Mouse (Mus musculus): ENCODE data around the gene Zfpm1.

Gene Zfpm1

DNA sequence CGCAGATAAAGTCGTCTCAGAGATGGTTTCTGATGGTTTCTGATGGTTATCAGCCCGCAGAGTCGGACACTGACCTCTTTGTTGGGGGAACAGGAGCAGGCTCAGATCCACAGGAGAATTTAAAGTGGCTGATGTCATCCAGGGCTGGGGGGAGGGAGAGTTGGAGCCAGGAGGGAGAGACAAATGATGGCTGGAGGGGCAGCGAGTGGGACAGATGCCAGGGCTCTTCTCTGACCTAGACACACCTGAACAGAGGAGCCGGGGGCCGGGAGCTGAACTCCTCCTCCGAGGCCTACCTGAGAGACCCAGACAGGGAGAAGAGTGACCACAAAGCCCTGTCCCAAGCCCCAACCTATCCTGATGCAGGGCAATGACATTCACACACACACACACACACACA is 47.1 kb downstream of the Zfpm1 start:
- no peak for DNase-seq (ENCODE audit: low read depth)

DNA sequence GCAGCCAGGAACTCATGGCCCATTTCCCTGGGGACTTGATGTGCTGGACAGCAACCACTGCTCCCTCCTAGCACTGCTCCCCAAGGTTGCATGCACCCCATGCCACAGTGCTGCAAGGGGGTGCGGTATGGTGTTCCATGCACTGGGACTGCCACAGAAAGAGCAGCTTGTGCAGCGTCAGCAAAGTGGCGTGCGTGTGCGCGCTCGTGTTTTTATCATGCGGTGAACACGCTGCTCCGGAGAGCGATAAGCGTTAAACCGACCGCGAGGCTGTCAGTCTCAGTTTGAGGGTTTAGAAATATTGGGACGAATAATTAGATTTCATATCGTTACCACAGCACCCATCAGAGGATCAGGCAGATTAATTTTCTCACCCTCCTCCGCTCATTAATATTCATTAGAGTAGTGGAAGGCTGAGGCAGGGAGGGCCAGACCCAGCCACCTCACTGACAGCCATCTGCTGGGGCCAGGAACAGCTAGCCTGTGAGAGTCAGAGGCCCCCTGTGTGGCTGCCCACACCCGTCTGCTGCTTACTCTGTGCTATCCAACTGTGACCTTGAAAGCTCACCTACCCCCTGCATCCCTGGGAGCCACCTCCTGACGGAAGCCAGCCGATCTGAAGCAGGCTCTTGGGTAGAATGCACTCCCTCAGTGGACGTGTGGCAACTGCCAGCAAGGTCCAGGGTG is 47.8 kb downstream of the Zfpm1 start:
- DNase-seq (ENCODE audit: low read depth) = no peak

DNA sequence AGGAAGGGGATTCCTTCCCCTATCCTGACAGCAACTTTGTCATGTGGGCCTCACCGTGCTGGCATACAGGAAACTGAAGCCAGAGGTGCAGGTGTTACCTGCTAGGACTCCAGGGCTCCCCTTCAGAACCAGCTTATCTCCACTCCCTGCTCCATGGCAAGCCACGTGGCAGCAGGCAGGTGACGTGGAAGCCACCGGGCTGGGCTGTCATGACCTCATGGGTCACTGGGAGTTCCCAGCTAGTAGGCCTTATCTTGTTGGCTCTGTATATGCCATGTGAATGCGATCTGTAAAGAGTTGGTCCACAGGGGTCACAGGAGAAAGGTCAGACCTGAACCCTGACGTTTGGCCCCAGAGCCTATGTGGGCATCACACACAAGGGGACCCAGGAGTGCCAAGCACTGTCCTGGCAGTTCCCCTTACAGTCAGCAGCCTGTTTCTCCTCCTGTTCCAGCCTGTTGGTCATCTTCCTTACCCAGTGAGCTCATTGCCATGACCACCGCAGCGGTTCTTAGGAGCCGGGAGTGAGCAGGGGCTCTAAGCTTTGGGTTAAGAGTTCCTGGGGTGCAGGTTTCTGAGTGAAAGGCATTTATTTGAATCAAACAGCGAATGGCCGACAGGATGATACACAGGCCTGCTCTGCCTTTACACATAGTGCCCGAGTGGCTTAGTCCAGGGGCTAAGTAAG is 48.6 kb downstream of the Zfpm1 start:
- DNase-seq (ENCODE audit: low read depth) = no peak

DNA sequence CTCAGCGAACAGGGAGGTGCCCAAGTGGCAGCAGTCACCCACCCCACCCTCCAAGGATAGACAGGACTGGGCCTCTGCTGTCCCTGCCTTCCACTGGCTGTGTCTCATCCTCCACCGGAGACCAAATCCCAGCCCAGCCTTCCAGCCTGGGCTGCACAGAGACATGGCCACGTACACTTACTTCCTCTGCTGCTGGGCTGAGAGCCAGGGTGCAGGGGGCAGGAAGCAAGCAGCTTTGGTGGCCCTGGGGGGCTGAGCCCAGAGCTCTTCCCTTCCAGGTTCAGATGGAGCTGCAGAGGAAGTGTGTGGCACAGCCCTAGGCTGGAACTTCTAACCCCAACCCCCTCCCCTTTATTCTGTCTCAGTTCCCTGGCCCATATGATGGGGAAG is 49.2 kb downstream of the Zfpm1 start:
- no peak for DNase-seq (ENCODE audit: low read depth)

DNA sequence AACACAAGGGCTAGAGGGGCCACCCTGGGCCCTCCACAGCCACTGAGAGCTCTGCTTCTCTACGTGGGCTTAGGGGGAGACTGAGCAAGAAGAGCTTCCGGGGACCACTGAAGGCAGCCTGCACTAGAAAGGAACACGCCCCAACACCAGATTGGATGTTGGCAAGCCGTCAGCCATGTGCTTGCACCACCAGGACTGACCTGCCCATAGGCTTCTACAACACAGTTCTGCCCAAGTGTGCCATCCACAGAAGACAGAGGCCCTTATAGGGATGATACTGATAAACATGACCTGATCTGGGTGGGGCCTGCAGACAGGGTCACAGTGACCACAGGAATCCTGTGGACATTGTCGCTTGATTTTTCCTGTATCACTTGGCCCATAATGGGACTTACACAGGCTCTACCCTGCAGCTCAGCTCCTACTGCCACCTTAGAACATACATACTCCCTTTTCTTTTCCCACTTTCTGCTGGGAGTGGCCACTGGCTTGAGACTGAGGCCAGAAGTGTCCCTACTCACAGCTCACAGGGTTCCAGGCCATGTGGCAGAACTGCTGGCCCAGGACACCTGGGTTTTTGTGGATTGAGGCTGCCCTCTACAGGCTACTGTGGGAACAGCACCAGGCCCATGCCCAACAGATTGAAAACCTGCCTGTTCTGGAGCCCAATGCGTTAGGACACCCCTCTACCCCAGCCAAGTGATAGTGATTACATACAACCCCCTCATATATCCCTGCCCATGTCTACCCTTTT is 51.0 kb downstream of the Zfpm1 start:
- DNase-seq (ENCODE audit: low read depth) = no peak

DNA sequence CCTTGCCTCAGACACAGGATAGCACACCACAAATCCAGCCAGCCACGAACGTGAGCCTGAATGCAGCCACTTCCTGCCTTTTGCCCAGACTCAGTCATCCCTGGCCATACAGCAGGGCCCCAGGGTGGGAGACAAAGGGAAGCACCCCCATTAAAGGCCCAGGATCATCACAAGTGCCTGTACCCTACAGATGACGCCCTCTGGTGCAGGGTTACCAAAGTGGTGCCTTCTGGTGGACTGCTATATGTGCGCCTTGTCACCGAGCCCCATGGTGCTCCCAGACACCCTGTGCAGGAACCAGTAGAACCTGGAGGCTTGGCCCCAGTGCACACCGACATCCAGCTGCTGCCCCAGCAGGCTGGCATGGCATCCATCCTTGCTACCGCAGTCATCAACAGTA is 51.6 kb downstream of the Zfpm1 start:
- DNase-seq (ENCODE audit: low read depth) = no peak

DNA sequence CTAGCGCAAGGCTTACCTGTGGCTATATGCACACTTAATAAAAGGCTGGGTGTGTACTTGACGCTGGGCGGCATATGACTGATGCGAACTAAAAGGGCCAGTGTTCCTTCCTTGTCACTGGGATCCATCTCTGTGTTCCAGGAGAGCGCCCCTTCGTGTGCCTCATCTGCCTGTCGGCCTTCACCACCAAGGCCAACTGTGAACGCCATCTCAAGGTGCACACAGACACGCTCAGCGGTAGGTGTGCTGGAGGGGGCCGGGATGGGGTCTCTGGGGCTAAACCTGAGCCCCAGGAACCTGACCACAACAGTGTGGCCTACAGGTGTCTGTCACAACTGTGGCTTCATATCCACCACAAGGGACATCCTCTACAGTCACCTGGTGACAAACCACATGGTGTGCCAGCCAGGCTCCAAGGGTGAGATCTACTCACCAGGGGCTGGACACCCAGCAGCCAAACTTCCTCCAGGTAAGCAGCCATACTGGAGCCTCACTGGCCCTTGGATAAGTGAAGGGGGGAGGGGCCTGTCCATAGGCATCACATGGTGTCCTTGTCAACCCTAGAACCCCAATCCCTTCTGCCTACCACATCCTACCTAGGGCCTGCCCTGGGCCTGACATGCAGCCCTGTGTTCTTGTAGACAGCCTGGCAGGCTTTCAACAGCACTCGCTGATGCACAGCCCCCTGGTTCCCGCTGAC is 53.0 kb downstream of the Zfpm1 start:
- DNase-seq (ENCODE audit: low read depth) = no peak

DNA sequence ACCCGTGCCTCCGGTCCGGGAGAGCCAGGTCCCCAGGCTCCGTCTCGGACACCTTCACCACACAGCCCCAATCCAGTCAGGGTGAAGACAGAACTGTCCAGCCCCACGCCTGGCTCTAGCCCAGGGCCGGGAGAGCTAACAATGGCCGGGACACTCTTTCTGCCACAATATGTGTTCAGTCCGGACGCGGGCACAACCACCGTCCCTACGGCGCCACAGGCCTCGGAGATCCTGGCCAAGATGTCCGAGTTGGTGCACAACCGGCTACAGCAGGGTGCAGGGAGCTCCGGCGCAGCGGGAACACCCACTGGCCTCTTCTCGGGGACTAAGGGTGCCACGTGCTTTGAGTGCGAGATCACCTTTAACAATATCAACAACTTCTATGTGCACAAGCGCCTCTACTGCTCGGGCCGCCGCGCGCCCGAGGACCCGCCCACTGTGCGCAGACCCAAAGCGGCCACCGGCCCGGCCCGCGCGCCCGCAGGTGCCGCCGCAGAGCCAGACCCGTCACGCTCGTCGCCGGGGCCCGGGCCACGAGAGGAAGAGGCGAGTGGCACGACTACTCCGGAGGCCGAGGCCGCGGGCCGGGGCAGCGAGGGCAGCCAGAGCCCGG is 53.8 kb downstream of the Zfpm1 start:
- no peak for DNase-seq (ENCODE audit: low read depth)

DNA sequence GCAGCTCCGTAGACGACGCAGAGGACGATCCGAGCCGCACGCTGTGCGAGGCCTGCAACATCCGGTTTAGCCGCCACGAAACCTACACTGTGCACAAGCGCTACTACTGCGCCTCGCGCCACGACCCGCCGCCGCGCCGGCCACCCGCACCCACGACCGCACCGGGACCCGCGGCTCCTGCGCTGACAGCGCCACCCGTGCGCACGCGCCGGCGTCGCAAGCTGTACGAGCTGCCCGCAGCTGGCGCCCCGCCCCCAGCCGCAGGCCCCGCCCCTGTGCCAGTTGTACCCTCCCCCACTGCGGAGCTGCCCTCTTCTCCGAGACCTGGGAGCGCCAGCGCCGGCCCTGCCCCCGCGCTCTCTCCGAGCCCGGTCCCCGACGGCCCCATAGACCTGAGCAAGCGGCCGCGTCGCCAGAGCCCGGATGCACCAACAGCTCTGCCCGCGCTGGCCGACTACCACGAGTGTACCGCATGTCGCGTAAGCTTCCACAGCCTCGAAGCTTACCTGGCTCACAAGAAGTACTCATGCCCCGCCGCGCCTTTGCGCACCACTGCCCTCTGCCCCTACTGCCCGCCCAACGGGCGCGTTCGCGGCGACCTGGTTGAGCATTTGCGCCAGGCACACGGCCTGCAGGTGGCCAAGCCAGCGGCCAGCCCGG is 54.4 kb downstream of the Zfpm1 start:
- no peak for DNase-seq (ENCODE audit: low read depth)

DNA sequence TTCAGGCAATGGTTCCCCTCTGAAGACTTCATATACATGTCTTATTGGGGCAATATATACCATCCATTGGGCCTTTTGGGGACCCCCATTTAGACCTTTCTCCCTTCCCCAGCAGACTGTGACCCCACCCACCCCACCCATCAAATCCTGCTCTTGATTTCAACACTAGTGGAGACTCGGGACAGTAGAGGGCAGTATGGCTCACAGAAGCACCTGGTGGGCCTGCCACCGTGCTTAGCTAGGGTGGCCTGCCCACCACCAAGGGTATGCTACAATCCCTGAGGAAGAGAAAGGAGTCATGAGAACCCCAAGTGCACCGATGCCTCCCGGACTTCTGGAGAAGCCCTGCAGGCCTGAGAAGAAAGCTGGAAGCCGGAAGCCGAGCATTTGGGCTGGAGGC is 56.9 kb downstream of the Zfpm1 start:
- DNase-seq (ENCODE audit: low read depth) = no peak

DNA sequence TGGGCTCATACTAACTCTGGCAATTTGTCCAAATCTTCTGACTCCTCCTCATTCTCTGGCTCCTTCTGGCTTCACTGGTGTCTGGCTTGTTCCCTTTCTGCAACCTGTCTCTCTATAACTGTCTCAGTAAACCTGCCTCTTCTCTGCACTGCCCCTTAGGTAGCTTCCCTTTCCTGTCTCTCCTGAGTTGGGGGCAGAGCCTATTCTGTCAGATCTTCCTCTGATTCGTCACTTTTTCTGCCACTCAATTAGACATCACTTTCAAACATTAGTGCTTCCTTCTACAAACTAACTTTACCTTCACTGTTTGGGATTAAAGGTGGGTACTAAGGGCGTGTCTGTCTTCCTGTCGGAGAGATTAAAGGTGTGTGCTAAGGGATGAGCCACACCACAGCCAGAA is 58.8 kb downstream of the Zfpm1 start:
- no peak for DNase-seq (ENCODE audit: low read depth)

DNA sequence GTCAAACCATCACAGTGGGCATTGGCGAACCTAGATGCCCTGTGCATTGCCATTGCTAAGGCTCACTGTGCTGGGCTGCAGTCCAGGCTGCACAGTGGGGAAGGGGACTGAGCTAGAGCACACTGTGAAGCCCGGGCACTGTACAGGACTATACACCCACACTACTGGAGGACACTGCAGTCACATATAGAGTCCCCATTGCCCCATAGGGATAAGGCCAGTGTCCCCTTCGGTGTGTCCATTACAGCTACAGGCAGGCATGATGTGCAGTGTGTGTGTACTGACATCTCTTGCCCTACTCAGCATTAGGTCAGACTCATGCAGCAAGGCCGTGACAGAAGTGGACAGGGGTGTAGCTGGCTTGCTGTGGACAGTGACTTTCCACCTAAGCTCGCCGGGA is 59.8 kb downstream of the Zfpm1 start:
- no peak for DNase-seq (ENCODE audit: low read depth)

DNA sequence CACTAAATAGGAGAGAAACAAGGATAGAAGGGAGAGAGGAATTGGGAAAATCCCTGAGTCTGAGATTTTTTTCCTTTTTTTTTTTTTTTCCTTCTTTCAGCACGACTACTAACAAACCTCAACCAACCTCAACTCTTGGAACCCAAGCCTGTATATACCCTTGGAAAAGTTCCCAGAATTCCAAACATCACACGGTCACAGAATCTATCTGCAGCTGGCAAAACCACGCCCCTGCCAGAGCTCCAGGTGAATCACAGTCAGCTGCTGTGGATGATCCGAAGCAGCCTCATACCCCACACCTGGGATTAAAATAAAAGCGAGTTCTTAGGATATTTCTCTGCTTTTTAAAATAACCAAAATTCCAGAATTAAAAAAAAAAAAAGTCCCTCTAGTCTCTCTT is 60.4 kb downstream of the Zfpm1 start:
- DNase-seq (ENCODE audit: low read depth) = no peak

DNA sequence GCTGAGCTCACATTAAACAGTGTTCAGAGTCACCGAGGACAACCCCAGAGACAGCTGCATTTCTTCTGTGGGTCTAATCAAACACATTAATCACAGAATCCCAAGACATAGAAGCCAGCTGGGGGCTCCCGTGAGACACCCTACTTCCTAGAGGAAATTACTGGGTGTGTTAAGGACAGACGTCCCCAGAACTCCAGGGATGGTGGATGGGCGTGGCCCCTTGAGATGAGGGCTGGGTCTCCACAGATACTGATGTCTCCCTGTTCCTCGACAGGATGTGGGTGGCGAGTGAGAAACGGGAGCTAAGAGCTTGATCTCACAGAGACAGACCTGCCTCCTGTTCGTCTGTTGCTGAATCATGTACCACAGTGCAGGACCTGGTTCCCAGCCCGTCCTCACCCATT is 60.9 kb downstream of the Zfpm1 start:
- DNase-seq (ENCODE audit: low read depth) = no peak

DNA sequence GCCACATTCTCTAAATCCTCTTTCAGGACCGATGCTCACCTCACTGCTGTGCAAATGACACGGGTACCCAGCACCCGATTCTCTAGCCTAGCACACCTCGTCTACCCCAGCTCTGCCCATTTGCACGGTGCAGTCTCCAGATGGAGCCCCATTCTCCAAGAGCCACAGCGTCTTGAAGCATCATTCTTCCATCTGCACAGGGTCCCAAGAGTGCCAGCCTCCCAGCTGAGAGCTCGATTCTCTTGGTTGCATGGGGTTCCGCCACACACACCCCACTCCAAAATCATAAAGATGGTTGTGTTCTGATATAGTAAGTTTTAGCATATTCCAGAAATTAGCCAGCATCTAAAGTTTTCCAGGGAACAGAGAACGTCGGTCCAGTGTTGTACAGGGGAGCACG is 61.4 kb downstream of the Zfpm1 start:
- DNase-seq (ENCODE audit: low read depth) = no peak

DNA sequence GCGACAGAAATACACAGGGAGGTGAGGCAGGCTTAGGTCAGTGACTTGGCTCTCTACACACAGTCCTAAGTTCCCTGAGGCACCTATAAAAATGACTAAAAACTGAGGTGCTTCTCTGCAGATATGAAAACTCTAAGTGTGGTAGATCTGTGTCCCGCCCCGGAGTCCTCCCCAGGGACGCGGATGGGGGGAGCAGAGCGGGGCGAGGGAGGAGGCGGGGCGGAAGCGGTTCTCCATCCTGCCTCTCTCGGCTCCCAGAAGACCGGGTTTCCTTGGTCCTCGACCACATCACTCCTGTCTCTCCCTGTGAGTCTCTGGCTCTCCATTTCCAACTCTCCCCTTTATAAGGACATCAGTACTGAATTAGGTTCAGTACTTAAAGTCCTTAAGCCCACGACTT is 61.8 kb downstream of the Zfpm1 start:
- DNase-seq (ENCODE audit: low read depth) = no peak

DNA sequence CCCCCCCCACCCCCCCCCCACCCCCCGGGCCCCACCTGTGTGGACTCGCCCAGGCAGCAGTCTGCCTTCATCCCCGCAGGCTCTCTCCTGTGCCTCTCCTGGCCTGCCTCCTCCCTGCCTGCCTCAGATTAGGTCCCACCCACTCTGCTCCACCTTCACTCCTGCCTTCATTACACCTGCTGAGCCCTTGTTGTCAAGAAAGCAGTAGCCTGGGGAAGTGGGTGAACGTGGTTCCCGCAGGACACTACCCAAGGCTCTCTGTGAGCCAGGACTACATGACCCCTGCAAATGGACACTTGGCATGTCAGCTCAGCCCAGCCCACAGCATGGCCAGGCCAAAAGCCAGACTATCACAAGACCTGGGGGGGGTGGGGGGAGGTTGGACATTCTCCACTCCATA is 62.3 kb downstream of the Zfpm1 start:
- DNase-seq (ENCODE audit: low read depth) = no peak

DNA sequence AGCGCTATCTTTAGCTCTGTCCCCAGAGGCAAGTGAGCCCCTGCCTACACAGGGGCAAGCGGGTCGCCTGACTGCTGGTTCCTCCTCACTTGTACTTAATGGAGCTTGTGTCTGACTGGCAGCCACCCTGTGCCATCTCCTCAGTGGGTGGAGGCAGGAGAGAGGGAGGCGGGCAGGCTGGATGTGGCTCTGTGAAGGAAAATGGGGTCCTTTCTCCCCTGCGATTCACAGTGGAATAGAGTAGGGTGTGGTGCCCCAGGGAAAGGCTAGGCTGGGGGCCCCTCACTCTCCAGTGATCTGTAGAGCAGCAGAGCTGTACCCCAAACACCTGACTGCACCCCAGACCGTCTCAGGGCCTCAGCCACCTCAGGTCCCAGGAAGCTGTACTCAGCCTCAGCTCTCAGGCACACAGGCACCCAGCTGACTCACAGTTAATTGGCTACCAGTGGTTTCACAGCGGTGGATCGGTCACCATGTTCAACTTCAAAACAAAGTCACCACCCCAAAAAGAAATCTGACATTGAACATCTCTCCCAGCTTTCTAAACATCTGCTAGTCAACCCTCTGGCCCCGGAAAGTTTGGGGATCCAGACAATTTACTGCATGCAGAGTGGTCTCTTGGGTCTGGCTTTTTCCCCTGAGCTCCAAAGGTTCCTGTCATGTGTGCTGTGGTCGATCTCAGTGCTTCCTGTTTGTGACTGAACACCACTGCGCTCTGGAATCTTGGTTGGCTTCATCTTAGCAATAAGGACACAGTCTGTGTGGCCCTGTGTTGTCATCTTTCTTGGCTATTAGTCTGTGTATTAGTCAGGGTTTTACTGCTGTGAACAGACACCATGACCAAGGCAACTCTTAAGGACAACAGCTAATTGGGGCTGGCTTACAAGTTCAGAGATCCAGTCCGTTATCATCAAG is 63.5 kb downstream of the Zfpm1 start:
- no peak for DNase-seq (ENCODE audit: low read depth)

DNA sequence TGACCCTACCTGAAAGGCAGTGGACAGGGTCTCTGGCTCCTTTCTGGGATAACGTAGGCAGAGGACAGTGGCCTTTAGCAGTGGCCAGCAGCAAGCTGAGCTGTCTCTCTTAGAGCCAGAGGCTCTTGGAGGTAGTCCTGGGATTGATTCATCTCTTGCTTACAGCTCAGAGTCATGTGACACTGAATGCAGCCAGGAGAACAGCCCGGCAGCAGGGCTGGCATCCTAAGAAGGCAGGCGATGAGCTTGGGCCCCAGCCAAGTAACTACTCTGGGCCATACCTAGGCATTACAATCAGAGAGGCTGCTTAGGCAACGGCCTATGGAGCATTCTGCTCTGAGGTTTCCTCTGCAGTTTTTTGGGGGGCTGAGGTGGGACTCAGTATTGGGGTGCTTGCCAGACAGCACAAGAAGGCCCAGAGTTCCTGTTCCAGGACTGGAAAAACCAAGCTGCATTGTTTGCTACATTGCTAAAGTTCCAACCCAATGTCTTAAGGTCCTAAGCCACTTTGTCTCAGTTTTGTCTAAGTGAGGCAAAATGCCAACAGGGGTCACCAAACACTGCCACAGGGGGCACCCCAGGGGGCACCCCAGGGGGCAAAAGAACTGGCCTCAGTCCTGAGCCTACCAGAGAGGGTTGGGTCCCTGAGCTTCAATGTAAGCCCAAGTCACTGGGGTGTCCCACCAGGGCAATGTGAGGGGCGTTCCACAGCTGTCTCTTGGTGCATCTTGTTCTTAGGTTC is 66.0 kb downstream of the Zfpm1 start:
- DNase-seq (ENCODE audit: low read depth) = no peak
